Mouse (Mus musculus) heart, adult 2 months (tissue): ENCODE results near the gene Cars2.

Experiments used
- CTCF ChIP-seq: fragments of 200-600 bp; IDR thresholded peaks from 2 replicates; pipeline ENCODE4 v1.8.1; 2022; ENCODE audit warnings: antibody characterized with exemption, mild to moderate bottlenecking, moderate library complexity
- EP300 ChIP-seq: fragments of 200-500 bp; IDR thresholded peaks from 2 replicates; pipeline ENCODE4 v1.6.1; 2011; ENCODE audit warnings: low read depth, low read length, control low read depth; ENCODE audit not compliant: insufficient read depth
- POLR2A ChIP-seq: fragments of 200-500 bp; IDR thresholded peaks from 2 replicates; pipeline ENCODE4 v1.6.1; 2011; ENCODE audit warnings: mild to moderate bottlenecking, low read depth, low read length, control low read depth; ENCODE audit not compliant: insufficient read depth

DNA sequence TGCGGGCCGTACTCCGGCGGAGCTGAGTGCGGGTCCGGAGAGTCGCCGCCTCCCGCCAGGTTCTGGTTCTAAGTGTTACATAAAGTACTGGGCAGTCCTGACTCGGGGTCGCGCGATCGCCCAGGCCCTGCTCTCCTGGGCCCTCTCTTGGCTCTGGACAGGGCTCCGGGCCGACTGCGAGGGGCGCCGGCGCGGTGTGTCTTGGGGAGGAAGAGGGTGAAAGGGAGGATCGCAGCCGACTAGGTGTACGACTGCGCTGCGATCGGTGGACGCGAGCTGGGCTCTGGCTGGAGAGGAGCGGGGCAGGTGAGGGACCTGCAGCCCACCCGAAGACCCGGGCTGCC, 6.8 kb upstream of the Cars2 start:
- no peak for TF ChIP-seq POLR2A
- no peak for TF ChIP-seq CTCF
- TF ChIP-seq EP300: no peak
